8 mouse cellular contexts compared by ENCODE assay signal in the genomic region with DNA sequence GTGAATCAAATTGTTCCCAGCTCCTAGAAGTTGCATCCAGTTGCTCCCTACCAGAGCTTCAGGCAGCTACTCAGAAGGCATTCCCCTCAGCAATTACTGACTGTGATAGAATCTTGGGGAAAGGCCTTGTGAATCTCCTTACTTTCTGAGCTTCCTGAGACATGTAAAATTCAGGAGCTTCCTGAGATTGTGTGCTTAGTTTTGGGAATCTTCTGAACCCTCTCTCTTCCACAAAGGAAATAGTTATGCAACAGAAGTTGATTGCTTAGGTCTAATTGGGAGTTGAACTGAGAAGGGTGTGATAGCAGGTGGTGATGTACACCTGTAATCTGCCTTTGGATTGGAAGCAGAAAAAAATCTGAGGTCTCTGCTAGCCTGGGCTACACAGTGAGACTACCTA. TPM values are rescaled to one million over a fixed set of nuclear protein-coding genes. Genes with fewer than 3 reads are reported as not detected.
DNase-seq lines count a peak whose midpoint lies in the region; ATAC-seq and TF ChIP-seq lines count a peak whose summit lies in the region.

Lsm14a (minus strand) TSS at position 101 of the 400 bp plus-strand sequence.

- intact Hi-C loops in left cerebral cortex, postnatal 25 days (cut with DNase I) = no loop called here

- no peak for DNase-seq in liver, adult 2 months (ENCODE audit: extremely low read depth, low read depth, low spot score)
- DNase-seq in liver = no peak
- DNase-seq in embryonic facial prominence, embryonic 11.5 days (ENCODE audit: low spot score) = no peak
- no peak for DNase-seq in left cerebral cortex, postnatal 25 days (ENCODE audit: low spot score in 2 of 2)
- no peak for DNase-seq in kidney, postnatal 10 days
- DNase-seq in retina, postnatal 1 day = no peak

- H3K4me1 ChIP-seq in liver, adult 2 months (ENCODE audit: control insufficient read depth, insufficient read depth, low read length) = peaks cover 2% of the 10 kb centered on the region; the same call in 1 of the 2 replicates
- peaks cover 5% of the 10 kb centered on the region for H3K4me1 ChIP-seq in embryonic facial prominence, embryonic 11.5 days (ENCODE audit: control insufficient read depth, insufficient read depth, low read length)
- H3K4me1 ChIP-seq in heart, embryonic 14.5 days (ENCODE audit: control insufficient read depth in 2 of 2, insufficient read depth in 2 of 2, low read length in 2 of 2) = peaks cover 6 to 9% of the 10 kb centered on the region in 2 experiments
- peaks cover 9% of the 10 kb centered on the region for H3K4me1 ChIP-seq in neural tube, embryonic 12.5 days

- no peak within 1 kb of the TSS for H3K9ac ChIP-seq in liver, adult 2 months (ENCODE audit: low read depth, low read length)
- no peak within 1 kb of the TSS for H3K9ac ChIP-seq in embryonic facial prominence, embryonic 11.5 days (replicated peaks; ENCODE audit: low read length)
- H3K9ac ChIP-seq in heart, embryonic 14.5 days (ENCODE audit: low read length) = no peak within 1 kb of the TSS
- H3K9ac ChIP-seq in neural tube, embryonic 12.5 days = no peak within 1 kb of the TSS

- H3K36me3 ChIP-seq in liver, adult 2 months (ENCODE audit: control insufficient read depth, insufficient read depth, low read length) = no peaks in the 10 kb centered on the region
- H3K36me3 ChIP-seq in embryonic facial prominence, embryonic 11.5 days (replicated peaks; ENCODE audit: control insufficient read depth, insufficient read depth, low read depth, low read length) = no peaks in the 10 kb centered on the region
- no peaks in the 10 kb centered on the region for H3K36me3 ChIP-seq in heart, embryonic 14.5 days (ENCODE audit: control insufficient read depth, insufficient read depth, low read length)
- no peaks in the 10 kb centered on the region for H3K36me3 ChIP-seq in neural tube, embryonic 12.5 days

- no peaks in the 10 kb centered on the region for H3K9me3 ChIP-seq in embryonic facial prominence, embryonic 11.5 days (replicated peaks; ENCODE audit: control insufficient read depth, low read length)
- H3K9me3 ChIP-seq in heart, embryonic 14.5 days (ENCODE audit: control insufficient read depth, low read length) = no peaks in the 10 kb centered on the region
- H3K9me3 ChIP-seq in neural tube, embryonic 12.5 days = no peaks in the 10 kb centered on the region

- H3K79me2 ChIP-seq in liver, adult 2 months (ENCODE audit: control insufficient read depth, insufficient read depth, low read length) = no peaks in the 10 kb centered on the region

- H3K4me2 ChIP-seq in embryonic facial prominence, embryonic 11.5 days (ENCODE audit: low read depth, low read length) = no peak within 1 kb of the TSS
- no peak within 1 kb of the TSS for H3K4me2 ChIP-seq in heart, embryonic 14.5 days (ENCODE audit: low read length)
- H3K4me2 ChIP-seq in neural tube, embryonic 12.5 days (replicated peaks) = no peak within 1 kb of the TSS

- TF ChIP-seq CTCF in liver, adult 2 months (IDR thresholded peaks at IDR 0.05; ENCODE audit: low read depth, low read length) = no peak

- no peaks in the 10 kb centered on the region for H3K27me3 ChIP-seq in liver, adult 2 months (ENCODE audit: control insufficient read depth, insufficient read depth, low read length)
- no peaks in the 10 kb centered on the region for H3K27me3 ChIP-seq in embryonic facial prominence, embryonic 11.5 days (ENCODE audit: control insufficient read depth, insufficient read depth, low read length)
- H3K27me3 ChIP-seq in heart, embryonic 14.5 days (ENCODE audit: control insufficient read depth, insufficient read depth, low read length) = no peaks in the 10 kb centered on the region
- no peaks in the 10 kb centered on the region for H3K27me3 ChIP-seq in neural tube, embryonic 12.5 days (replicated peaks)

- no peak for TF ChIP-seq POLR2A in liver, adult 2 months (IDR thresholded peaks at IDR 0.05; ENCODE audit: extremely low read depth, insufficient read depth, low read length)

- H3K27ac ChIP-seq in liver, adult 2 months (replicated peaks; ENCODE audit: insufficient read depth, low read depth, low read length) = no peak within 1 kb of the TSS
- no peak within 1 kb of the TSS for H3K27ac ChIP-seq in embryonic facial prominence, embryonic 11.5 days (replicated peaks; ENCODE audit: low read depth, low read length)
- no peak within 1 kb of the TSS for H3K27ac ChIP-seq in heart, embryonic 14.5 days (replicated peaks in 1 of 2; ENCODE audit: control insufficient read depth in 1 of 2, insufficient read depth in 1 of 2, low read depth in 2 of 2, low read length in 2 of 2)
- no peak within 1 kb of the TSS for H3K27ac ChIP-seq in neural tube, embryonic 12.5 days

- H3K4me3 ChIP-seq in liver, adult 2 months (ENCODE audit: insufficient read depth, low read depth, low read length) = no peak within 1 kb of the TSS
- no peak within 1 kb of the TSS for H3K4me3 ChIP-seq in embryonic facial prominence, embryonic 11.5 days (ENCODE audit: low read depth, low read length)
- no peak within 1 kb of the TSS for H3K4me3 ChIP-seq in heart, embryonic 14.5 days (ENCODE audit: control insufficient read depth in 1 of 2, insufficient read depth in 1 of 2, low read depth in 1 of 2, low read length in 2 of 2)
- H3K4me3 ChIP-seq in neural tube, embryonic 12.5 days = no peak within 1 kb of the TSS

- no peak for ATAC-seq in embryonic facial prominence, embryonic 11.5 days (replicated peaks; ENCODE audit: insufficient number of reproducible peaks, low FRiP score, low TSS enrichment, low read depth)
- no peak for ATAC-seq in heart, embryonic 14.5 days (ENCODE audit: insufficient number of reproducible peaks, insufficient read depth, low FRiP score, low read depth)
- ATAC-seq in neural tube, embryonic 12.5 days (ENCODE audit: low FRiP score, low read depth) = no peak

RNA-seq across cellular contexts. Expression of gene Lsm14a, which starts in this region (rescaled TPM):
- total RNA-seq in liver, adult 2 months (2014; rRNA removed) = 24.1 and 26.2 TPM in 2 replicates
- polyA plus RNA-seq in liver, adult 2 months (2012; rRNA removed) = 12.5 and 13.7 TPM in 2 replicates
- 73.6 and 78.7 TPM in 2 replicates for polyA plus RNA-seq in embryonic facial prominence, embryonic 11.5 days (2014; fragmentation: Nextera tagmentation; extraction: Ambion mirVana)
- 32.4 and 40.0 TPM in 2 replicates for polyA plus RNA-seq in heart, embryonic 14.5 days (2014; fragmentation: Nextera tagmentation; extraction: Ambion mirVana)
- total RNA-seq in left cerebral cortex, postnatal 25 days (2021) = 10 to 100 TPM; 76.3 to 79.6 TPM
- 89.5 and 101 TPM in 2 replicates for polyA plus RNA-seq in neural tube, embryonic 12.5 days (2016; fragmentation: Nextera tagmentation; extraction: Ambion mirVana)
